Mouse (Mus musculus): ENCODE results near the gene Nol9. TPM values are rescaled to one million over a fixed set of nuclear protein-coding genes. Genes with fewer than 3 reads are reported as not detected.

Nol9 gene
- 10 to 100 TPM in 21 of 26 experiments, 1 to 10 TPM in 5; 4.5 to 31.9 (median 18.3) TPM for total RNA-seq (2018; cell fraction: chromatin; rRNA removed)
- total RNA-seq (2018; cell fraction: cytosol; rRNA removed), result 10 to 100 TPM in 25 of 26 experiments, 1 to 10 TPM in 1; 9.7 to 20.2 (median 15.4) TPM
- 10 to 100 TPM in 24 of 26 experiments, 1 to 10 TPM in 2; 7.0 to 40.4 (median 15.1) TPM for total RNA-seq (2018; cell fraction: nucleus; rRNA removed)
- 12.0 to 24.1 TPM (median 14.8 TPM) in 3 replicates for polyA plus RNA-seq (2018)

- Histone ChIP-seq H3K27ac (no peak within 1 kb of the TSS), H3K79me2 (ENCODE audit: inconsistent target) (peaks cover 42% of the 10 kb centered on the region), H3K36me3 (ENCODE audit: inconsistent target) (peaks cover 20% of the 10 kb centered on the region; the same call in 1 of the 2 replicates), H3K4me3 (ENCODE audit: inconsistent target) (peak within 1 kb of the TSS; percentile 72)
- under 1% methylated on average over 85 of the region's 86 CpGs for WGBS (ENCODE audit: missing documents)
These were observed at the start of gene Nol9 for GRCm38 (mm10) chr4:152038985-152039830. TSS of gene Nol9 (plus strand) at chr4:152039321.

GRCm38 (mm10) chr4:151992091-151992490, 47.0 kb upstream of the Nol9 start:
- WGBS (ENCODE audit: missing documents), result 97% methylated on average over 9 of the region's 9 CpGs
- no peak overlapping the region for H3K4me3 ChIP-seq (ENCODE audit: inconsistent target)

GRCm38 (mm10) chr4:151993035-151993434, 46.1 kb upstream of the Nol9 start:
- Histone ChIP-seq H3K79me2 (ENCODE audit: inconsistent target) (peaks cover 17% of the 10 kb centered on the region; the same call in 1 of the 2 replicates), H3K4me3 (ENCODE audit: inconsistent target) (no peak overlapping the region), H3K36me3 (ENCODE audit: inconsistent target) (peaks cover 20% of the 10 kb centered on the region; the same call in 1 of the 2 replicates), H3K27ac (no peak overlapping the region)
- 93% methylated on average over 6 of the region's 6 CpGs for WGBS (ENCODE audit: missing documents)

More at GRCm38 (mm10) chr4:151992091-151992490, 47.0 kb upstream of the Nol9 start:
- H3K79me2 ChIP-seq (ENCODE audit: inconsistent target), result peaks cover 22% of the 10 kb centered on the region; the same call in 1 of the 2 replicates
- no peak overlapping the region for H3K27ac ChIP-seq
- peaks cover 20% of the 10 kb centered on the region; the same call in 1 of the 2 replicates for H3K36me3 ChIP-seq (ENCODE audit: inconsistent target)

- Histone ChIP-seq H3K79me2 (ENCODE audit: inconsistent target) (peaks cover 14% of the 10 kb centered on the region; the same call in 1 of the 2 replicates), H3K27ac (no peak overlapping the region), H3K4me3 (ENCODE audit: inconsistent target) (peak overlapping the region; percentile 14; the same call in 1 of the 2 replicates), H3K36me3 (ENCODE audit: inconsistent target) (peaks cover 20% of the 10 kb centered on the region; the same call in 1 of the 2 replicates)
- WGBS (ENCODE audit: missing documents), result 13% methylated on average over 57 of the region's 61 CpGs
These were observed 44.6 kb upstream of the Nol9 start for GRCm38 (mm10) chr4:151994228-151995171.

- Histone ChIP-seq H3K27ac (no peak overlapping the region), H3K79me2 (ENCODE audit: inconsistent target) (peaks cover 14% of the 10 kb centered on the region; the same call in 1 of the 2 replicates), H3K4me3 (ENCODE audit: inconsistent target) (peak overlapping the region; percentile 18; the same call in 1 of the 2 replicates), H3K36me3 (ENCODE audit: inconsistent target) (peaks cover 20% of the 10 kb centered on the region; the same call in 1 of the 2 replicates)
- under 1% methylated on average over 88 of the region's 111 CpGs for WGBS (ENCODE audit: missing documents)
These were observed 43.5 kb upstream of the Nol9 start for GRCm38 (mm10) chr4:151995371-151996172.

- Histone ChIP-seq H3K27ac (peak within 1 kb of the TSS; percentile 49), H3K4me3 (ENCODE audit: inconsistent target) (peak within 1 kb of the TSS; percentile 67), H3K79me2 (ENCODE audit: inconsistent target) (peaks cover 14% of the 10 kb centered on the region; the same call in 1 of the 2 replicates), H3K36me3 (ENCODE audit: inconsistent target) (peaks cover 12% of the 10 kb centered on the region; the same call in 1 of the 2 replicates)
- under 1% methylated on average over 93 of the region's 94 CpGs for WGBS (ENCODE audit: missing documents)
These were observed 42.8 kb upstream of the Nol9 start, which contains the start of gene Phf13 for GRCm38 (mm10) chr4:151996173-151996950. TSS of gene Phf13 (minus strand) at chr4:151996258.

GRCm38 (mm10) chr4:151996951-151997222, 42.2 kb upstream of the Nol9 start:
- peak overlapping the region; percentile 49 for H3K27ac ChIP-seq
- H3K4me3 ChIP-seq (ENCODE audit: inconsistent target), result peak overlapping the region; percentile 67
- peaks cover 7% of the 10 kb centered on the region; the same call in 1 of the 2 replicates for H3K36me3 ChIP-seq (ENCODE audit: inconsistent target)
- H3K79me2 ChIP-seq (ENCODE audit: inconsistent target), result peaks cover 14% of the 10 kb centered on the region; the same call in 1 of the 2 replicates
- WGBS (ENCODE audit: missing documents), result 1% methylated on average over 13 of the region's 13 CpGs

GRCm38 (mm10) chr4:151997701-151998100, 41.4 kb upstream of the Nol9 start:
- Histone ChIP-seq H3K79me2 (ENCODE audit: inconsistent target) (peaks cover 14% of the 10 kb centered on the region; the same call in 1 of the 2 replicates), H3K36me3 (ENCODE audit: inconsistent target) (no peaks in the 10 kb centered on the region; the same call in 1 of the 2 replicates), H3K4me3 (ENCODE audit: inconsistent target) (no peak overlapping the region), H3K27ac (no peak overlapping the region)
- WGBS (ENCODE audit: missing documents), result 81% methylated on average over 3 of the region's 3 CpGs

- Histone ChIP-seq H3K27ac (no peak overlapping the region), H3K36me3 (ENCODE audit: inconsistent target) (no peaks in the 10 kb centered on the region), H3K79me2 (ENCODE audit: inconsistent target) (peaks cover 2% of the 10 kb centered on the region; the same call in 1 of the 2 replicates), H3K4me3 (ENCODE audit: inconsistent target) (no peak overlapping the region)
- 4% methylated on average over 3 of the region's 3 CpGs for WGBS (ENCODE audit: missing documents)
These were observed 39.6 kb upstream of the Nol9 start for GRCm38 (mm10) chr4:151999481-151999880.

- Histone ChIP-seq H3K36me3 (ENCODE audit: inconsistent target) (no peaks in the 10 kb centered on the region), H3K27ac (no peak overlapping the region), H3K79me2 (ENCODE audit: inconsistent target) (no peaks in the 10 kb centered on the region), H3K4me3 (ENCODE audit: inconsistent target) (no peak overlapping the region)
- WGBS (ENCODE audit: missing documents), result 40% methylated on average over 1 of the region's 4 CpGs
These were observed 38.2 kb upstream of the Nol9 start for GRCm38 (mm10) chr4:152000906-152001305.

GRCm38 (mm10) chr4:152001335-152001734, 37.8 kb upstream of the Nol9 start:
- no peak overlapping the region for H3K27ac ChIP-seq
- H3K79me2 ChIP-seq (ENCODE audit: inconsistent target), result no peaks in the 10 kb centered on the region
- H3K4me3 ChIP-seq (ENCODE audit: inconsistent target), result no peak overlapping the region
- 86% methylated on average over 4 of the region's 4 CpGs for WGBS (ENCODE audit: missing documents)
- no peaks in the 10 kb centered on the region for H3K36me3 ChIP-seq (ENCODE audit: inconsistent target)

- H3K4me3 ChIP-seq (ENCODE audit: inconsistent target), result no peak overlapping the region
- no peaks in the 10 kb centered on the region for H3K36me3 ChIP-seq (ENCODE audit: inconsistent target)
- no peak overlapping the region for H3K27ac ChIP-seq
- 97% methylated on average over 3 of the region's 3 CpGs for WGBS (ENCODE audit: missing documents)
- no peaks in the 10 kb centered on the region for H3K79me2 ChIP-seq (ENCODE audit: inconsistent target)
These were observed 37.1 kb upstream of the Nol9 start for GRCm38 (mm10) chr4:152002063-152002462.

- Histone ChIP-seq H3K36me3 (ENCODE audit: inconsistent target) (no peaks in the 10 kb centered on the region), H3K27ac (no peak overlapping the region), H3K79me2 (ENCODE audit: inconsistent target) (peaks cover 15% of the 10 kb centered on the region), H3K4me3 (ENCODE audit: inconsistent target) (no peak overlapping the region)
- 71% methylated on average over 6 of the region's 6 CpGs for WGBS (ENCODE audit: missing documents)
These were observed 33.0 kb upstream of the Nol9 start for GRCm38 (mm10) chr4:152006137-152006536.
